Mouse (Mus musculus) forebrain, embryonic 14.5 days (tissue): Measurements from ENCODE around the gene Cd82. TPM values are rescaled to one million over a fixed set of nuclear protein-coding genes. Genes with fewer than 3 reads are reported as not detected.
A peak's percentile ranks its signal among the peaks of the same experiment; 100 is the strongest.

Source experiments
- ATAC-seq: fragments of 200-750 bp; cut with Nextera tagmentation; 2 replicates; pipeline ENCODE4 v1.8.0; 2017; ENCODE audit warnings: mild to moderate bottlenecking, moderate library complexity
- DNase-seq: peaks from one replicate; pipeline ENCODE4 v3.0.0-alpha.2; 2015; ENCODE audit warnings: low spot score
- H3K27ac ChIP-seq: fragments of 300-500 bp; sonication (generic); 2 replicates; pipeline ENCODE4 v1.5.1; 2014; ENCODE audit warnings: low read depth, mild to moderate bottlenecking, control low read depth, low read length, moderate library complexity
- H3K27me3 ChIP-seq: fragments of 300-500 bp; sonication (generic); replicated peaks from 2 replicates; pipeline ENCODE4 v1.6.1; 2014; ENCODE audit warnings: low read length, control low read depth, mixed read lengths; ENCODE audit not compliant: control insufficient read depth, insufficient read depth
- H3K36me3 ChIP-seq: fragments of 300-500 bp; sonication (generic); 2 replicates; pipeline ENCODE4 v1.6.1; 2014; ENCODE audit warnings: low read length, control low read depth; ENCODE audit not compliant: control insufficient read depth, insufficient read depth
- H3K4me1 ChIP-seq: fragments of 300-500 bp; sonication (generic); 2 replicates; pipeline ENCODE4 v1.6.1; 2014; ENCODE audit warnings: antibody characterized with exemption, low read length, control low read depth; ENCODE audit not compliant: control insufficient read depth, insufficient read depth
- H3K4me2 ChIP-seq: fragments of 300-500 bp; sonication (generic); 2 replicates; pipeline ENCODE4 v1.6.1; 2014; ENCODE audit warnings: mild to moderate bottlenecking, control low read depth, low read length
- H3K4me3 ChIP-seq: fragments of 300-500 bp; sonication (generic); 2 replicates; pipeline ENCODE4 v1.5.1; 2014; ENCODE audit warnings: low read depth, low read length, control low read depth
- H3K9ac ChIP-seq: fragments of 300-500 bp; sonication (generic); 2 replicates; pipeline ENCODE4 v1.6.1; 2014; ENCODE audit warnings: mild to moderate bottlenecking, low read length, control low read depth, moderate library complexity
- H3K9me3 ChIP-seq: fragments of 300-500 bp; sonication (generic); replicated peaks from 2 replicates; pipeline ENCODE4 v1.6.1; 2016; ENCODE audit warnings: low read length, control low read depth, mixed read lengths; ENCODE audit not compliant: control insufficient read depth
- WGBS: fragments of 180-500 bp; shearing (Covaris S2); extraction: QIAGEN DNeasy Blood & Tissue Kit; methylation state at CpG from one replicate; pipeline ENCODE4 v1.1.7; 2014; 5-methylcytosine and 5-hydroxymethylcytosine counted together
- polyA plus RNA-seq: library from polyadenylated mRNA; unstranded; fragments of >200 nt; fragmentation: Nextera tagmentation; extraction: Ambion mirVana; gene quantifications from 2 replicates; pipeline ENCODE4 v1.2.1, GENCODE M21; 2014

Cd82 gene
- polyA plus RNA-seq, 1 experiment from 2014 or later: 16.8 TPM

DNA sequence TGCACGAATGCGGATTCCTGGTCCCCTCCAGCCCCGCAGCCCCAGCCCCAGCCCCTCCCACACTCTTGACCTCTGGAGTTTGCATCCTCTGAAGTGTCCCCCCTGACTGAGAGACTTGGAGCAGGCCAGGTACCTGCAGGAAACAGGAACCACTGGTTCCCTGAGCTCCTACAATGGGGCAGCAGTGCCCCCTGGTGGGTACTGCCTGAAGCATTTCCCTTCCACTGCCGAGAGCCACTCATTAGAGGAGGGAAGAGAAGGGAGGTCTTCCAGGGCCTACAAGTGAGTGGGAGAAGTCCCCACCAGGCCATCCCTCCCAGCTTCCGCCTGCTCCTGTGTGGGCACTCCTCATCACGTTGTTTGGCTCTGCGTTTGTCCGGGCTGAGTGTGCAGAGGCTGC is 44.5 kb downstream of the Cd82 start:
- Histone ChIP-seq H3K4me2 (no peak overlapping the region), H3K4me3 (no peak overlapping the region), H3K36me3 (no peaks in the 10 kb centered on the region), H3K9me3 (no peaks in the 10 kb centered on the region), H3K4me1 (no peaks in the 10 kb centered on the region), H3K27me3 (no peaks in the 10 kb centered on the region), H3K9ac (no peak overlapping the region), H3K27ac (no peak overlapping the region)
- WGBS: 12% methylated on average over 8 of the region's 8 CpGs
- DNase-seq: peak; percentile 87
- peak; percentile 66 for ATAC-seq

- WGBS: 86% methylated on average over 12 of the region's 12 CpGs
- no peaks in the 10 kb centered on the region for H3K27me3 ChIP-seq
- no peak overlapping the region for H3K9ac ChIP-seq
- no peaks in the 10 kb centered on the region for H3K36me3 ChIP-seq
- no peak overlapping the region for H3K4me3 ChIP-seq
- DNase-seq (no peak), ATAC-seq (no peak)
- H3K4me2 ChIP-seq: no peak overlapping the region
- H3K4me1 ChIP-seq: no peaks in the 10 kb centered on the region; the same call in 1 of the 2 replicates
- no peak overlapping the region for H3K27ac ChIP-seq
- H3K9me3 ChIP-seq: no peaks in the 10 kb centered on the region
Measured at GRCm38 (mm10) chr2:93416874-93417709, 45.8 kb downstream of the Cd82 start.

DNA sequence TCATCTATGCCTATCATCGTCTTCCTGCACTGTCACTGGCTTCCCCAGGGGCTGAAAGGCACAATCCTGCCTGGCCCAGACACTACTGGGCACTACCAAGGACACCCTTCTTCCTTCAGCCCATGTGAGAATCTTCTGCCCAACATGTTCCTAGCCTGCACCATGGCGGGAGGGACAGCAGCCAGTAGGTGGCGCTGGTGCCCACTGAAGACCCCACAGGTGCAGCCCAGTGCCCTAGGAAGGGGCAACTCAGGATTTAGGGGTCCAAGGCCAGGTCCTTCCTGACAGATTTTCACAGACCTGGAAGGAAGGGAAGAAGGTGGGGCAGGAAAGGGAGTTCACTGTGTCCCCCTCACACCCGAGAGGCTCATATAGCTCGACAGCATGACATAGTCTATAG is 47.7 kb downstream of the Cd82 start:
- H3K9ac ChIP-seq: no peak overlapping the region
- no peaks in the 10 kb centered on the region for H3K9me3 ChIP-seq
- no peak overlapping the region for H3K4me2 ChIP-seq
- no peaks in the 10 kb centered on the region for H3K27me3 ChIP-seq
- peaks cover 6% of the 10 kb centered on the region for H3K4me1 ChIP-seq
- peak; percentile 31 for DNase-seq
- no peak overlapping the region for H3K4me3 ChIP-seq
- WGBS: 39% methylated on average over 5 of the region's 5 CpGs
- no peak overlapping the region for H3K27ac ChIP-seq
- ATAC-seq: no peak
- H3K36me3 ChIP-seq: no peaks in the 10 kb centered on the region

GRCm38 (mm10) chr2:93414163-93414562 is 48.8 kb downstream of the Cd82 start:
- WGBS: 88% methylated on average over 9 of the region's 9 CpGs
- DNase-seq: no peak
- H3K4me3 ChIP-seq: no peak overlapping the region
- H3K27me3 ChIP-seq: no peaks in the 10 kb centered on the region
- ATAC-seq: no peak
- H3K27ac ChIP-seq: no peak overlapping the region
- H3K9me3 ChIP-seq: no peaks in the 10 kb centered on the region
- no peaks in the 10 kb centered on the region for H3K36me3 ChIP-seq
- no peak overlapping the region for H3K4me2 ChIP-seq
- H3K4me1 ChIP-seq: peaks cover 6% of the 10 kb centered on the region
- no peak overlapping the region for H3K9ac ChIP-seq

DNA sequence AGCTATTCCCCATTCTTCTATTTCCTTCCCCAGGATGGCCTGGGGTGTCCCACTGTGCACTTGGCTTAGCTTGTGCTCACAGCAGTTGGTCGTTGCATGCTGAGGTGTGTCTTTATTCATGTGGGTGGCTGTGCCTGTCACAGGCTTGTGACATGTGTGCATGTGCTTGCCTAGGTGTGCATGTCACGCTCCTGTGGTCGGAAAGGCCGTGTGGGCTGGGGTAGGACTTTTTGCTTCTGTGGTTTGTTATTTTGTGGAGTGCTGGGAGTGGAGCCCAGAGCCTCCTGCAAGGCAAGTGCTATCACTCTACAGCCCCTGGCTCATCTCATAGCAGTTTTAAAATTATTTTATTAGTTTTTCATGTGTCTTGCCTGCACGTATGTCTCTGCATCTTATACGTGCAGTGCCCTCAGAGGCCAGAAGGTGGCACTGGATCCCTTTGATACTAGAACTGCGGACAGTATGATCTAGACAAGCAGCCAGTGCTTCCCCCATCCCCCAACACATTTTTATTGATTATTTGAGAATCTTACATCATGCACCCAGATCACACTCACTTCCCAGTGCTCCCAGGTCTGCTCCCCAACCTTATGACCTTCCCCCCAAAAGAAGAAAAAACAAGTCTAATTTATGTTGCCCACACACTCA is 49.4 kb downstream of the Cd82 start:
- Histone ChIP-seq H3K36me3 (no peaks in the 10 kb centered on the region), H3K4me1 (peaks cover 6% of the 10 kb centered on the region), H3K9me3 (no peaks in the 10 kb centered on the region), H3K27me3 (no peaks in the 10 kb centered on the region), H3K27ac (no peak overlapping the region), H3K4me2 (no peak overlapping the region), H3K9ac (no peak overlapping the region), H3K4me3 (no peak overlapping the region)
- ATAC-seq (no peak), DNase-seq (peak; percentile 74)
- WGBS: 51% methylated on average over 7 of the region's 7 CpGs

DNA sequence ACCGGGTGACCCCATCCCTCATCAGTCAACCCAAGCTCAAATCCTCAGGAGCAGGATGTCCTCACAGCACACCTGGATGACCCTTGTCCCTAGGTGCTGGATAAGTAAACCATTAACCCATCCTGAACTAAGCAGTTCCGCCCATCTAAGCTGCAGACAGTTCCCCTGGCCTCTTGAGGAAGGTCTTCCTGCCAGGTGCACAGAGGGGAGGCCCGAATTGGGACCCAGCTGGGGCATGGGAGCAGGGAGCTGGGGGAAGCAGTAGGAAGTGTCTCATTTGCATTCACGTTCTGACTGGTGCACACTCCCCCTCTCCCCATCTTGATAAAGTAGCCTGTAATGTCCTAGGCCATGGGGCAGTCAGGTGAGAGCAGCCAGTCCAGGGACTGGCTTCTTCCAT is 50.8 kb downstream of the Cd82 start:
- no peaks in the 10 kb centered on the region for H3K27me3 ChIP-seq
- no peak overlapping the region for H3K9ac ChIP-seq
- H3K27ac ChIP-seq: no peak overlapping the region
- WGBS: 75% methylated on average over 4 of the region's 4 CpGs
- H3K4me3 ChIP-seq: no peak overlapping the region
- peaks cover 6% of the 10 kb centered on the region for H3K4me1 ChIP-seq
- no peak overlapping the region for H3K4me2 ChIP-seq
- H3K9me3 ChIP-seq: no peaks in the 10 kb centered on the region
- DNase-seq (no peak), ATAC-seq (no peak)
- no peaks in the 10 kb centered on the region for H3K36me3 ChIP-seq

GRCm38 (mm10) chr2:93410899-93411570 is 51.9 kb downstream of the Cd82 start:
- 14% methylated on average over 12 of the region's 12 CpGs for WGBS
- Histone ChIP-seq H3K4me3 (no peak overlapping the region), H3K4me1 (peaks cover 6% of the 10 kb centered on the region), H3K4me2 (no peak overlapping the region), H3K27ac (peak overlapping the region; percentile 41; the same call in 1 of the 2 replicates), H3K9ac (no peak overlapping the region), H3K9me3 (no peaks in the 10 kb centered on the region), H3K27me3 (no peaks in the 10 kb centered on the region), H3K36me3 (no peaks in the 10 kb centered on the region)
- ATAC-seq: peak; percentile 76
- DNase-seq: peak; percentile 86

GRCm38 (mm10) chr2:93405017-93405425 is 57.9 kb downstream of the Cd82 start:
- Histone ChIP-seq H3K4me3 (no peak overlapping the region), H3K4me1 (0 out of 2 replicates have a peak, but pooled peaks cover 4% of the 10 kb centered on the region), H3K4me2 (no peak overlapping the region), H3K36me3 (no peaks in the 10 kb centered on the region), H3K9ac (no peak overlapping the region), H3K27ac (no peak overlapping the region), H3K9me3 (no peaks in the 10 kb centered on the region), H3K27me3 (no peaks in the 10 kb centered on the region)
- WGBS: 23% methylated on average over 7 of the region's 7 CpGs
- ATAC-seq (peak; percentile 73), DNase-seq (peak; percentile 75)
